Mouse (Mus musculus): ENCODE data around the gene Gm28038. TPM values are rescaled to one million over a fixed set of nuclear protein-coding genes. Genes with fewer than 3 reads are reported as not detected.

Gene Gm28038
- total RNA-seq (2023) = 1 to 10 TPM in 1 of 2 experiments, not detected in 1; 1.5 TPM

GRCm38 (mm10) chr2:30280743-30281142 is at the start of gene Gm28038:
TSS of gene Gm28038 (plus strand) at chr2:30281043.

DNA sequence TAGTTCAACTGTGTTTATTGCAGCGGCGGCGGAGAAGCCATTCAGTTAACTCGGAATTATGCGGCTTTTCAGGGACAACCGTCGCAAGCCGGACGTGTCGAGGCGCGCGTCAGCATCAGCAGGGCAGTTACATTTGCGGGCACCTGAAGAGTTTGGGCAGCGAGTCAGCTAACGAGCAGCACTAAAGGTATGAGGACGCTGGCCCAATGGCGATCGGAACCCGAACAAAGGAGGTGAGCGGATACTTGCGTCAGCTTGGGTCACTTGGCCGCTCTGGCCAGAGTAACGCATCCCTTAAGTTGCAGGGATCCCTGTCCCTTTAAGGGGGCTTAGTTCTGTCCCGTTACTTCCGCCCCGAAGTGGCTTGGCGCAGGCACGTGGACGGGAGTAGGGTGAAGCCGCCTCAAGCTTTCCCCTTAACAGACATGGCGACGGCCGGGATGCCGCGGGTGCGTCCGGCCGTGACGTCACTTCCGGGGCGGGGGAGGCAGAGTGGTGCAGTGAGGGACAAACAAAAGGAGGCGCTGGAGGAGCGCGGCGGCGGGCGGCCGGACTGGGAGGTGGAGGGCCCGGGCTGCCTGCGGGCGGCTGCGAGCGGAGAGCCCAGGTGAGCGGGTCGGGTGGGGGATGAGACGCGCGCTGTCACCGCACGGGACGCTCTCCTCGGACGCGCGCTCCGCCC is 43.5 kb upstream of the Gm28038 start, which contains the start of gene Lrrc8a:
TSS of gene Lrrc8a (plus strand) at position 517 of the 682 bp plus-strand sequence.

GRCm38 (mm10) chr2:30240267-30240666 is 40.6 kb upstream of the Gm28038 start, which contains the start of gene Gm28035:
TSS of gene Gm28035 (plus strand) at chr2:30240567.

DNA sequence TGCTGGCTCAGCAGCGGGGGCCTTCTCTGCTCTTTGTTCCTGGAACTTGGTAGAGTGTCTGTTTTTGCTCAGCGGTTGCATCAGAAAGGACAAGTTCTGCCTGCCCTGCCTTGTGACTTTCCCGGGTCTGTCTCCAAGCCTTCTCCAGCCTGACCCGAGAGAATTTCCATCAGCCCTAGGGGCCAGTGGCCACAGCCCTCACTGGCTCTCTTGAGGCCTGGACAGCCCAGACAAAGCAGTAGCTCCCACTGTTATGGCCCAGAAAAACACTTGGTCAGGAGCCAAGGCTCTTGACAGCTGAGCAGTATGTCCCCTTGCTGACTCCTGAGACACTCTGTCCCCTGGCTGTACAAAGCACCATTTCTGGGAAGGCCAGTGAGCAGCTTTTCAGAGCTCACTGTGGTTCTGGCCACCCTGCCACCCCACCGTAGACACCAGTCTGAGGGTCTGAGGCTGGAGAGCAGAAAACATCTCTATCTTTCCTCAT is 15.0 kb upstream of the Gm28038 start, which contains the start of gene Phyhd1:
TSS of gene Phyhd1 (plus strand) at position 437 of the 487 bp plus-strand sequence.

GRCm38 (mm10) chr2:30286192-30287026 is 5.6 kb downstream of the Gm28038 start, which contains the start of the genes Dolk and Nup188:
TSS of gene Dolk (minus strand) at chr2:30286334.
TSS of gene Nup188 (plus strand) at chr2:30286397.

Other genes starting within 250 kb of the Gm28038 start
- gene Wdr34, start 232.2 kb upstream of the Gm28038 start, total RNA-seq (2023) = 1 to 10 TPM; 2.3 to 3.8 TPM
- gene Set, start 223.7 kb upstream of the Gm28038 start, total RNA-seq (2023) = 100 to 1,000 TPM; 135 to 140 TPM
- gene Pkn3, start 203.4 kb upstream of the Gm28038 start, total RNA-seq (2023) = 1 to 10 TPM; 7.1 to 7.3 TPM
- gene Zdhhc12, start 187.4 kb upstream of the Gm28038 start, total RNA-seq (2023) = 10 to 100 TPM; 10.5 to 13.7 TPM
- gene Zer1, start 156.5 kb upstream of the Gm28038 start, total RNA-seq (2023) = 10 to 100 TPM; 31.5 to 33.2 TPM
- 10 to 100 TPM; 54.5 to 57.4 TPM for gene Tbc1d13, start 147.3 kb upstream of the Gm28038 start, total RNA-seq (2023)
- gene Endog, start 109.5 kb upstream of the Gm28038 start, total RNA-seq (2023) = 1 to 10 TPM; 1.3 to 2.3 TPM
- gene Spout1, start 102.6 kb upstream of the Gm28038 start, total RNA-seq (2023) = 1 to 10 TPM; 8.3 to 9.2 TPM
- gene Kyat1, start 75.2 kb upstream of the Gm28038 start, total RNA-seq (2023) = 1 to 10 TPM; 2.5 to 4.1 TPM
- gene Lrrc8a, start 43.3 kb upstream of the Gm28038 start, total RNA-seq (2023) = 10 to 100 TPM; 16.5 to 16.8 TPM
- under 1 TPM in 1 of 2 experiments, not detected in 1; 0.20 TPM for gene Gm28035, start 40.5 kb upstream of the Gm28038 start, total RNA-seq (2023)
- 1 to 10 TPM in 1 of 2 experiments, under 1 TPM in 1; 0.68 to 2.1 TPM for gene Phyhd1, start 14.8 kb upstream of the Gm28038 start, total RNA-seq (2023)
- gene Dolk, start 5.3 kb downstream of the Gm28038 start, total RNA-seq (2023) = 1 to 10 TPM; 4.8 to 5.2 TPM
- 10 to 100 TPM; 32.3 to 32.4 TPM for gene Nup188, start 5.4 kb downstream of the Gm28038 start, total RNA-seq (2023)
- 10 to 100 TPM; 18.7 to 19.1 TPM for gene Sh3glb2, start 78.3 kb downstream of the Gm28038 start, total RNA-seq (2023)
- 1 to 10 TPM; 5.3 to 8.0 TPM for gene Miga2, start 83.2 kb downstream of the Gm28038 start, total RNA-seq (2023)
- 10 to 100 TPM; 10.7 to 12.4 TPM for gene Dolpp1, start 111.2 kb downstream of the Gm28038 start, total RNA-seq (2023)
- 10 to 100 TPM; 29.9 to 34.0 TPM for gene Crat, start 134.8 kb downstream of the Gm28038 start, total RNA-seq (2023)
- 100 to 1,000 TPM; 107 to 122 TPM for gene Ptpa, start 135.0 kb downstream of the Gm28038 start, total RNA-seq (2023)
- under 1 TPM; 0.49 to 0.57 TPM for gene Ier5l, start 193.2 kb downstream of the Gm28038 start, total RNA-seq (2023)

Data from neutrophil, adult 83 days (primary cell).